Mouse (Mus musculus) small intestine, adult 2 months (tissue): Measurements from ENCODE around the gene Atp5g2.

Source experiments
- CTCF ChIP-seq: fragments of 200-500 bp; IDR thresholded peaks from 2 replicates; pipeline ENCODE4 v1.5.1; 2012; ENCODE audit warnings: low read depth, mild to moderate bottlenecking, control low read depth, inconsistent platforms, low read length, moderate library complexity, mixed read lengths; ENCODE audit not compliant: insufficient replicate concordance, insufficient read length; ENCODE audit errors: extremely low read depth
- POLR2A ChIP-seq: fragments of 200-500 bp; IDR thresholded peaks from 2 replicates; pipeline ENCODE4 v1.6.1; 2012; ENCODE audit warnings: low read depth, mild to moderate bottlenecking, control low read depth, inconsistent platforms, low read length, moderate library complexity

DNA sequence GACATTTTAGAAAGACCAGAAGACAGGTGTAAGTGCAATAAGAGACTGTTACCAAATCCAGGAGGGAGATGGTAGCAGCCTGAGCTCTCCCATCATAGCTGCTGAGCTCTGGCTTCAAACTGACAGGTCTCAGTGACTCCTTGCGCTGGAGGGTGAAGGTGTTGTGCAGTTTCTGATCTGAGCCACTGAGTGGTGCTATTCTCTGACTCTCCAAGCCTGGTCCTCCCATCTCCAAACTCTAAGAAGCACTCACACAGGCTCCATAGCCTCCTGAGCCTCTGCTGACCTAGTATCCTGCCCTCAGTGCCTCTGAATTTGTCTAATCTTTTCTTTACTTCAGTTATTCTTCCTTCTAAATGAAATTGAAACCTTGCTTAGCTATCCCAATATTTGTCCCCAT is 11.5 kb upstream of the Atp5g2 start:
- TF ChIP-seq CTCF (no peak), POLR2A (no peak)
